Mouse (Mus musculus): ENCODE results near the gene Rufy1.

The Rufy1 gene

DNA sequence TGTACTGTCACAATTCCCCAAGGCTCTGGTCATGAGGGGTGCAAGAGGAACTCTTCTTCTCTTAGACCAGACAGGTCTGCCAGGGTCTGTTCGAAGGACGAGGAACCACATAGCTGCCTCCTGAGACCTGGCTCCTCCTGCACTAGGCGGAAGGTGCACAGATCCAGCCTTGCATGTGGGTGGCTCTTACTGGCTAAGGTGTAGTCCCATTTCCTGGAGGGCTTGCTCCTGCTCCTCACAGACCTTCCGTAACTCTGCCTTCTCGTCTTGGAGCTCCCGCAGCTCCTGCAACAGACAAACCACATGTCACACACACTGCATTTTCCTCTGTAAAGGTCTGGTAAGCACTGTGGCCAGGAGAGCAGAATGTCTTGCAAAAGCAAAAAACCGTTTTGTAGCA, 36.2 kb downstream of the Rufy1 start:
- CTCF ChIA-PET: no interaction called here

DNA sequence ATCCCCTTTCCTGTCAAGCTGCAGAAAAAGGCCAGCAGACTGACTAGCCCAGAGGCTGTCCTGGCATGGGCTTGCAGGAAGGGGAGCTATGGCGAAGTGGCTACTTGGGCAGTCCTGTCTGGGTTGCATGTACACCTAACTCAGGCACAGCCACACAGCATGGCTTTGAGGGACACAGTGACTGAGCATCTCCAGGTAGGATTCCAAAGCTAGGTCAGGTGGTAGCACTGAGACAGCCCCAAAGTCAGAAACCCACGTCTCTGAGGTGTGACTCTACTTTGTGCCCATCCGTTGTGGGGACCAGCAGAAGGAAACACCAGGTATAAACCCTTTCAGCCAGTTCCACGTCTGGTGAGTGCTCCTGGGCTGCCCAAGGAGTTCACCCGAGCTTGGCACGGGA, 37.6 kb downstream of the Rufy1 start:
- POLR2A ChIA-PET: interaction anchor here in 3 of 4 experiments (2.6 to 11.1 kb wide), 5 partner anchors 12 to 29 kb away, joined by 12 to 244 read pairs (median 81); partner anchors contain the start of gene Hnrnph1 (in 3 of the 3)

More for the DNA sequence above, 36.2 kb downstream of the Rufy1 start:
- POLR2A ChIA-PET: interaction anchor here in 3 of 4 experiments (0.7 to 11.1 kb wide), 5 partner anchors 8 to 27 kb away, joined by 3 to 244 read pairs (median 6); partner anchors contain the start of gene Hnrnph1 (in 2 of the 3)

DNA sequence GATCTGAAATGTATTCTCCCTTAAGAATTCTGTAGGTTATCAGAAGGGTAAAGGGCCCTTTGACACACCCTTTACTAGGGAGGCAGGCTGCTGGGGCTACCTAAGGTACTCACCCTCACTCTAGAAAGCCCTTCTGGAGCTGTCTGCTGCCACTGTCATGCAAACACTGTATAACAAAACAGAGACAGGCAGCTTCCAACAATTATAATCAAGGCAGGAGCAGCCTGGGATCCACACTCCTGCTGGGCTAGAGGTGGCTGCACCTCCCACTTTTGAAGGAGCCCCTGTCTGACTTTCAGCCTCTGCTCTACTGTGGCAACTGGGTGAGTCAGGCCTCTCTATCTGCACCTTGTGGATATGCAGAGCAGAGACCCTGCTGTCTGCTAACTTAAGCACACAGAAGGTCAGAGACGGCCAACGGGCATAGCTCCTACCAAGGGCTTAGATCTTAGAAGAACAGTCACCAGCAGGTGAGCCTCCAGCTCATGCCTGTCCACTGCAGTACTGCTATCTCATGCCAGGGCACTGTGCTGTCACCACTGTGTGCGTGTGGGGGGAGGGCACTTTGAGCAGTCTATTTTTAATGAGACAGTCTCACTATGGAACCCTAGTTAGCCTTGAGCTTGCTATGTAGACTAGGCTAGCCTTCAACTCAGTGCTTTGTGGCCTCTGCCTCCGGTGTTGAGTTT, 39.5 kb downstream of the Rufy1 start:
- CTCF ChIA-PET: interaction anchor here in 3 of 4 experiments (0.5 to 1.8 kb wide), 12 partner anchors 13 to 302 kb away, joined by 3 to 10 read pairs (median 4); partner anchors contain the start of genes Hnrnph1 (in 2 of the 3) and Maml1 (in 1 of the 3)
- POLR2A ChIA-PET: interaction anchor here (0.5 to 11.1 kb wide), 45 partner anchors 10 to 1258 kb away, joined by 3 to 244 read pairs (median 4); partner anchors contain the start of genes Hnrnph1 (in 3 of the 4), Maml1 (in 2 of the 4), Mgat4b (in 2 of the 4) and Rufy1 (in 2 of the 4)

More for the DNA sequence above, 37.6 kb downstream of the Rufy1 start:
- CTCF ChIA-PET: no interaction called here

DNA sequence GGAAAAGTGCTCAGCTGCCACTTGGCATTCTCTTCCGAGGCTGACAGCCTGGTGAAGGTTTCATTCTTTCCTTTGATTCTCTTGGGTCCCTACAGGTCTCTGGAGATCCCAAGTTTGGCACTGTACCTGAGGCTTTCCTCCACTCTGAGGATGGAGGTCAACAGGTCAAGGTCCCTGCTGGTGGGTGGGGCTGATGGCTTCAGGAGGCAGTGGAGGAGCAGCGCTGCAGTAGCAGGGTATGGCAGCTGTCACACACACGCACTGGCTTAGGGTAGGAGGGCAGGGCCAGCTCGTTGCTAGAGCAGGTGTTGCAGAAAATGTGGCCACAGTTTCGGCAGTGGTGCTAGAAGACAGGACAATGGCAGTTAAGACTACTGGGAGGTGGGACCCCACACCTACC, 41.3 kb downstream of the Rufy1 start:
- POLR2A ChIA-PET: interaction anchor here (0.5 to 11.1 kb wide), 15 partner anchors 8 to 436 kb away, joined by 3 to 244 read pairs (median 5); partner anchors contain the start of gene Hnrnph1 (in 4 of the 4)

DNA sequence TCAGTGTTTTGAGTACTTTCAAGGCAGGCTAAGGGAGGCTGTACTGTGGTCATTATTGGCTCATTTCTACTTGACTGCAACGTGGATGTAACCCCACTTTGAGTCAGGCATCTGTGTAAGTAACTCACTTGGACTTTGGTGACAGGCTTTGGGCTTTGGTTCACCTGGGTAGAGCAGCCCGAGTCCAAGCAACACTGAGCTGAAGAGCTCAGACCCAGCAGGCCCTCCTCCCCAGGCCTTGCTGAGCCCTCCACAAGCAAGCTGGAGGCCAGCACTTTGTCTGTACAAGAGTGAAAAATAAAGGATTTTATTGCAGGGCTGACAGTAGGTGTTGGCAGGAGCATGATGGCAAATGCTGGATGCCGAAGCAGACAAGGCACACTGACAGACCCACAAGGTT, 41.9 kb downstream of the Rufy1 start:
- ChIA-PET CTCF (interaction anchor here in 2 of 4 experiments (0.7 to 1.0 kb wide), 2 partner anchors 18 to 349 kb away, joined by 3 read pairs; no protein-coding TSS in a partner anchor), POLR2A (interaction anchor here (0.6 to 11.1 kb wide), 19 partner anchors 8 to 97 kb away, joined by 3 to 244 read pairs (median 5); partner anchors contain the start of genes Hnrnph1 (in 4 of the 4) and Maml1 (in 1 of the 4))

More for the DNA sequence above, 41.3 kb downstream of the Rufy1 start:
- CTCF ChIA-PET: interaction anchor here in 1 of 4 experiments (0.5 to 1.0 kb wide), 2 partner anchors 19 to 1357 kb away, joined by 3 read pairs; no protein-coding TSS in a partner anchor

DNA sequence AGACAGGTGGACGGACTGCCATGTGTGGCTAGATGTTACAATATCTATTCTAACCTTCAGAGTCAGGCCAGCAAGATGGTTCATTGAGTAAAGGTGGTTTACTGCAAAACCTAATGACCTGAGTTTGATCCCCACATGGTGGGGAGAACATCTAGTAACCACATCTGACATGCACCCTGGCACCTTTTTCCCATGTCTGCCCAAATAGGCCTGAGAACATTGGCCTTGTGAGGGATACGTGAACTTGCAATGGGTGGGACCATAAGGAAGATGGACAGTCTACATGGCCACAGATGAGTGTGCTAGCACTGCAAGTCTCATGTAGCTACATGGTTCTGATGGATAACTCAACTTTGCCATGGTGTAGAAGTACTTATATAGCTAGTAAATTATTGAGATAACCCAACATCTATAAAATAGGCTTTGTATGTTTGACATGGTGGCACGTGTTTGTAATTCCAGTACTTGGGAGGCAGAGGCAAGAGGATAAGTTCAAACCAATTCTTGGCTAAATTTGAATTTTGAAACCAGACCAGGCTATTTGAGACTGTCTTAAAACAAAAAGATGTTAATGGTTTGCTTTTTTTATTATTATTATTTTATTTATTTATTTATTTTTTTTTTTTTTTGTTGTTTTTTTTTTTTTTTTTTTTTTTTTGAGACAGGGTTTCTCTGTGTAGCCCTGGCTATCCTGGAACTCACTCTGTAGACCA, 42.6 kb downstream of the Rufy1 start:
- ChIA-PET POLR2A (interaction anchor here (0.6 to 11.1 kb wide), 20 partner anchors 8 to 96 kb away, joined by 3 to 244 read pairs (median 5); partner anchors contain the start of genes Hnrnph1 (in 4 of the 4), Cby3 (in 1 of the 4), Maml1 (in 1 of the 4) and Rufy1 (in 1 of the 4)), CTCF (interaction anchor here in 2 of 4 experiments (0.7 to 1.0 kb wide), 2 partner anchors 18 to 348 kb away, joined by 3 read pairs; no protein-coding TSS in a partner anchor)

DNA sequence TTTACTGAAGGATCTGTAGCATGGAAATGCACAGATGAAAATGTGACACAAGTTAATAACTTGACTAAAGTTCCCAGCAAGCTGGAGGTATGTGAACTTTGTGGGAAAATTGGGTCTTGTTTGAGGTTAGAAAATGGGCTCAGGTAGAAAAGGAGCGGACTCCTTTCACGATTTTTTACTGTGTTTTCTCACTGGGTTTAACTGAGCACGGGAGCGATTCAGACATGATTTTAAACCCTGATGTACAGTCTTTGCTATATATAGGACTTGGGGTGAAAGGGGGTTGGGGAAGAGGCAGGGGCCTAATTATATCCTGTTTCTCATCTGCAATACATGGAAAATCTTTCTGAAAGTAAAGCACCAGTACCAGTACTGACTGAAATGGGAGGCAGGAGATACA, 43.2 kb downstream of the Rufy1 start:
- ChIA-PET CTCF (interaction anchor here in 2 of 4 experiments (1.2 to 2.0 kb wide), 2 partner anchors 10 kb away, joined by 4 read pairs; partner anchors contain the start of gene Hnrnph1 (in 1 of the 2)), POLR2A (interaction anchor here (0.8 to 11.1 kb wide), 28 partner anchors 7 to 188 kb away, joined by 3 to 244 read pairs (median 5); partner anchors contain the start of genes Hnrnph1 (in 4 of the 4), Cby3 (in 1 of the 4), Maml1 (in 1 of the 4) and Rufy1 (in 1 of the 4))

DNA sequence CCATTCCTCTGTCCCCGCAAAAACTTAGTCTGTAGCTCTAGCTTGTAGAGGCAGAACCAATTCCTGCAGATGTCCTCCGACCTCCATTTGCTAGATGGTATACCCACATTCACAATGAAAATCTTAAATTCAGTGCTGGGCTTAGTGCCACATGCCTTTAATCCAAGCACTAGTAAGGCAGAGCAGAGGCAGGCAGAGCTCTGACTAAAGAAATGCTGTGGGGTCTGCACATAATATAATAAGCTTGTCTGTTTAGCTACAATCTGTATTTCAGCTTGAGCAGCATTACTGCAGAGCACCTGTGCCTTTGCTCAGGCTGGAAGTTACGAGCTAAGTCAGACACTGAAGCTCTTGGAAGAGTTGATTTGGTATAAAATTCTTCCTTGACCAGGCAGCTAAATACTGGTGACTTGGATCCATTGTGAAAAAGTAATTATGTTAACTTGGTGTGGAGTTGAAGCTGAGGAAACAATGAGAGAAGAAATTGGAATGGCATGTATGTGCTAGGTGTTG, 43.7 kb downstream of the Rufy1 start:
- ChIA-PET CTCF (interaction anchor here in 2 of 4 experiments (1.2 to 2.0 kb wide), 2 partner anchors 10 kb away, joined by 4 read pairs; partner anchors contain the start of gene Hnrnph1 (in 1 of the 2)), POLR2A (interaction anchor here (0.5 to 11.1 kb wide), 32 partner anchors 6 to 423 kb away, joined by 3 to 244 read pairs (median 5); partner anchors contain the start of genes Hnrnph1 (in 4 of the 4), Cby3 (in 1 of the 4), Maml1 (in 1 of the 4) and Rufy1 (in 1 of the 4))

DNA sequence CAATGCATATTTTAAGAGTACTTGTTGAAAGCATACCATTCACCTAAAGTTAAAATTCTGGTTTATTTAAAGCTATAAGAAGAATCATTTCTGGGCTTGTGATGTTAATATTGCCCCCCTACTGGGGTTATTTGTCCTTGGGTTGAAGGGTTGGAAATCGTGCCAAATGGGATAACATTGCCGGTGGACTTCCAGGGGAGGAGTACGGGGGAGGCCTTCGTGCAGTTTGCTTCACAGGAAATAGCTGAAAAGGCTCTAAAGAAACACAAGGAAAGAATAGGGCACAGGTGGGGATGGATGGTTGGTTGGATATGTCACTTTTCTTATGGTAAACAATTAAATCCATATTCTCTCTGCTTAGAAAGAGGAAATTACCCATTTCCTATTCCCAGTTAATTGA, 49.6 kb downstream of the Rufy1 start:
- ChIA-PET POLR2A (interaction anchor here in 3 of 4 experiments (0.5 to 8.9 kb wide), 13 partner anchors 8 to 171 kb away, joined by 3 to 244 read pairs (median 11); partner anchors contain the start of genes Maml1 (in 2 of the 3), Canx (in 1 of the 3), Mgat4b (in 1 of the 3) and Sqstm1 (in 1 of the 3)), CTCF (no interaction called here)

DNA sequence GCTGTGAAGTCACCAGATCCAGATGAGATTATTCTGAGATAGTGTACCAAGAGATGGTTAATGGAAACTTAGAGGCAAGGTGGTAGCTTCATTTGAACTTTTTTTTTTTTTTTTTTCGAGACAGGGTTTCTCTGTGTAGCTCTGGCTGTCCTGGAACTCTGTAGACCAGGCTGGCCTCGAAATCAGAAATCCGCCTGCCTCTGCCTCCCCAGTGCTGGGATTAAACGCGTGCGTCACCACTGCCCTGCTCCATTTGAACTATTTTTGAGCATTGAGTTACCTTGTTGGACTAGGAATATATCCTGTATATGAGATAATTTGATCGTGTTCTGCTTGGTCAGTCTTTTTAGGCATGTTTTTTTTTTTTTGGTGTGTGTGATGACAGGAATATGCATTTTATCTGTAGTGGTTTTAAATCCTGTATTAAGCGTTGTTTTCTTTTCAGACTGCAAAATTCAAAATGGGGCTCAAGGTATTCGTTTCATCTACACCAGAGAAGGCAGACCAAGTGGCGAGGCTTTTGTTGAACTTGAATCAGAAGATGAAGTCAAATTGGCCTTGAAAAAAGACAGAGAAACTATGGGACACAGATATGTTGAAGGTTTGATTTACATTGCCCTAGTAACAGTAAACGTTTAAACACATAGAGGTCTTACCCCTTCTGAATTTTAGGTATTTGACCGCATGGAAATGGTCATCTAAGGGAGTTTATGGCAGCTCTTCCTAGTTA, 51.7 kb downstream of the Rufy1 start:
- POLR2A ChIA-PET: interaction anchor here (0.6 to 8.9 kb wide), 44 partner anchors 7 to 533 kb away, joined by 3 to 244 read pairs (median 8); partner anchors contain the start of genes Canx (in 3 of the 4), Maml1 (in 2 of the 4), Mgat4b (in 2 of the 4) and Sqstm1 (in 2 of the 4)

DNA sequence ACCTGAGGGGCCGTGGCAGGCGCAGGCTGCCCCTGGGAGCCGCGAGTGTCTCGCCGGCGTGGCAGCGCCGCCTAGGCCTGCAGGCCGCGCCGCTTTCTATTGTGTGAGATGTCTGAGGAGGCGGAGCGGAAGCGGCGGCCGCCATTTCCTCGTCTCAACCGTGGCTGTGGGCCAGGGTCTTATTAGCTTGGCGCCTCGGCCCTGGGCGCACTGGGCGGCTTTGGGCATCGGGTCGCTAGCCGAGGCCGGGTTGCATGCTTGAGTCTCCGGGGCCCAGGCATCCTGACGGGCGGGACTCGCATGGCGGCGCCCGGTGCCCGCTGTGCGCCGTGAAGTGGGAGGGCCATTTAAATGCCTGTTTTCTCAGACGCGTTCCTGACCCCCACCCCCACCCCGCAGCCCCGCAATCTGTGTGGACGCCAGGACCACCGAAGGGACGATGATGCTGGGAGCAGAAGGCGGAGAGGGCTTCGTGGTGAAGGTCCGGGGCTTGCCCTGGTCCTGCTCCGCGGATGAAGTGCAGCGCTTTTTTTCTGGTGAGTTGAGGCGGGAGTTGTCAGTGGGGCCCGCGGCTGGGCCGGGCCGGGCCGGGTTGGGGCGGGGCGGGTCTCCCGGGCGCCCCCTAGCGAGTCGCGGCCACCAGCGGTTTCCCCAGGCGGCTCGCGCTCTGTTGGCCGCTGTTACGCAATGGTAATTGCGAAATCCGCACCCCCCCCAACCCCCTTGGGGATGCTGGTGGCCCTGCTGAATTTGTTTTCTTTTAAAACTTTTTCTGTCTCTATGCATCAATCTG, 52.8 kb downstream of the Rufy1 start:
- ChIA-PET CTCF (interaction anchor here (0.6 to 1.4 kb wide), 22 partner anchors 9 to 1503 kb away, joined by 3 to 10 read pairs (median 4); partner anchors contain the start of gene Cby3 (in 1 of the 4)), POLR2A (interaction anchor here (0.6 to 8.9 kb wide), 203 partner anchors 7 to 1606 kb away, joined by 3 to 244 read pairs (median 5); partner anchors contain the start of genes Maml1 (in 4 of the 4), Rufy1 (in 4 of the 4), Canx (in 3 of the 4) and Mgat4b (in 3 of the 4))

More for the DNA sequence above, 51.7 kb downstream of the Rufy1 start:
- CTCF ChIA-PET: interaction anchor here (0.6 to 1.2 kb wide), 8 partner anchors 12 to 1501 kb away, joined by 3 to 8 read pairs (median 3); no protein-coding TSS in a partner anchor

DNA sequence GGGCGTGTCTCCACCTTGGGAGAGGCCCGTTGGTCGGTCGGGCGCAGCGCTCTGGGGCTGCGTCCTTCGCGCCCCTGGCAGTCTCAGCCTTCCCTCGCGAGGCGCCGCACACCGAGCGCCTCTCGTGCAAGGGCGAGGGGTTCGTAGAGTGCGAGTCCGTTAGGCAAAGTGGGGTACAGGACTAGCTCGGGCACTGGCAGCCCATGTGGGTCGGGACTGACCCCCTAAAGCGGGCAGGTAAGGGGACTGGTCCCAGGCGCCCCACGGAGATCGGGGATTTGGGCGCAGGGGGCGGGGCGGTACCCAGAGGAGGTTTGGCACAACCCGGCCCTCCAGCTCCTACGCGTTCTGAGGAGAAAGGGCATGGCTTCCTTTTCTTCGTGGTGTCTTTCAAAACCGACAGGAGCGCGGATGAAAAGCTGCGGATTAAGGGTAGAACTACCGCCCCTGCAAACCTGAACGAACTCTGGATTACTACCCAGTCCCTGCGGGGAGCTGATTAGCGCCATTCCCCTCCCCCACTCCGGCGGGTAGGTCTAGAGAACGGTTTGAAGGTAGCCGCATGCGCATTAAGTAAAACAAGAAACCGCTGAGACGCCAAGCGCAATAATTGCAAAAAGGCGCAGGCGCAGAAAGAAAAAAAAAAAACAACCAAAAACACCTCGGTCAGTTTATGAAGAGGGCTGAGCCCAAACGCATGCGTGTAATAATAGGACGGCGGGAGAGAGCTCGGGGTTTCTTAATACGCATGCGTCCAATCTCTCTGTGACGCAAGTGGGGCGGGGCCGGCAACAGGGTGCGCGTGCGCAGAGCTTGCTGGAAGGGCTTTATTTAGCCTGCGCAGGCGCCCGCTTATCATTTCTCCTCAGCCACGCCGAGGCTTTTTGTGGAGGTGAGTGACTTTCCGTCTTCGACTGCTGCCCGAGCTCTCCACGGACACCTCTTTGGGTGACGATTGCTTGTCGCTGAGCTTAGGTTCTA, 53.7 kb downstream of the Rufy1 start, which contains the start of gene Hnrnph1:
Hnrnph1 (plus strand) TSS at position 80 of the 981 bp plus-strand sequence.
- ChIA-PET POLR2A (interaction anchor here (0.5 to 8.9 kb wide), 205 partner anchors 8 to 1659 kb away, joined by 3 to 244 read pairs (median 5); partner anchors contain the start of genes Maml1 (in 4 of the 4), Rufy1 (in 4 of the 4), Canx (in 3 of the 4) and Mgat4b (in 3 of the 4)), CTCF (interaction anchor here (0.6 to 1.4 kb wide), 20 partner anchors 9 to 534 kb away, joined by 3 to 10 read pairs (median 4); partner anchors contain the start of gene Cby3 (in 1 of the 4))

DNA sequence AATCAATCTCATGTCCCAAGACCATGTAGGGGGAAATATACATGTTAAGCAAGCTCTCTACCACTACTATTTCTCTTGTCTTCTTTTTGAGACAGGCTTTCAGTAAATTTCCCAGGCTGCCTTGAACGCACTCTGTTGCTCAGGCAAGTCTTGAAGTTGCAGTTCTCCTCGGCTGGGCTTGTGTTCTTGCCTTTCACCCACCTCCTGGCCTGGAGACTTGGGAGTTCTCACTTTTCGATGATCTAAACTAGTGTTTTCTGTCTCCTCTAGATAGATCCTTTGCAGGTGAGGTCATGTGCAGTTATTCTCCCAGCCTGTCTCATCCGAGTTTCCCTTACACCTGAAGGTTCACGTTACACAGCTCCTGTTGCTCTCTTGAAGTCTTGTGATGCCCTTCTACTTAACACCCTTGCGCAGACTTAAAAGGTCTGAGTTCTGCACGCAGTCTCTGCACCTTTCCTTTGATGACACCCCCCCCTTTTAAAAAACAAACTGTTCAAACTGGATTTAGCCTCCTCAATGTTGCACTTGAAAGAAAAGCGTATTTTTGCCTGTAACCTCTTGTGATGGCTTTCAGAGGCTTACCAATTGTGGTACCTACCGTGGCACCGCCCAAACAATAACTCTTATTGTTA, 54.7 kb downstream of the Rufy1 start:
- ChIA-PET POLR2A (interaction anchor here (0.7 to 8.9 kb wide), 64 partner anchors 7 to 577 kb away, joined by 3 to 244 read pairs (median 10); partner anchors contain the start of genes Canx (in 3 of the 4), Mrnip (in 3 of the 4), Cby3 (in 2 of the 4) and Maml1 (in 2 of the 4)), CTCF (interaction anchor here in 2 of 4 experiments (1.3 to 1.4 kb wide), 2 partner anchors 16 to 215 kb away, joined by 4 to 7 read pairs; no protein-coding TSS in a partner anchor)

DNA sequence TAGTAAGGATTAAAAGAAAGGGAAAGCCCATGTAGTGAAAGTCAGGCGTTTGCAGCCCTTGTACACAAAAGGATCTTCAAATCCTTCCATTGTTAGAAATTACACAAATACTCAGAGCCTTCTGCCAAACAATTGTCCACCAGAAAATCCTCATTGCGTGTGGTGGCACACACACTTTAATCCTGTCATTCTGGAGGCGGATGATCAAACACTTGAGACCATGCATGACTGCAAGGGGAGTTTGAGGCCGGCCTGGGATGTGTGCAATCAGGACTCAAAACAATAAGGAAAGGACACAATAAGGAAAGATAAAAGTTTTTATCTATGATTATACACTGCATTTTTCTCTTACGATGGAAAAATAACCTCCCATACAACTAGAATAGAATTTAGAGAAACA, 55.5 kb downstream of the Rufy1 start:
- CTCF ChIA-PET: no interaction called here
- POLR2A ChIA-PET: interaction anchor here in 2 of 4 experiments (0.9 to 3.9 kb wide), 12 partner anchors 13 to 200 kb away, joined by 4 to 84 read pairs (median 27); partner anchors contain the start of genes Mgat4b (in 2 of the 2), Sqstm1 (in 2 of the 2), Maml1 (in 1 of the 2) and Mrnip (in 1 of the 2)
